Mouse (Mus musculus) activated CD4-positive, CD25-positive, alpha-beta regulatory T cell, adult 9 weeks (primary cell): ENCODE measurements around the gene Cep41. TPM values are rescaled to one million over a fixed set of nuclear protein-coding genes. Genes with fewer than 3 reads are reported as not detected.

ENCODE experiments used
- polyA plus RNA-seq: library from polyadenylated mRNA; unstranded; fragments of 100-300 nt; shearing (Covaris generic); gene quantifications from one replicate; pipeline ENCODE4 v1.2.1, GENCODE M21; 2017

The Cep41 gene
- 12.5 TPM for polyA plus RNA-seq

GRCm38 (mm10) chr6:30693350-30693991, at the start of gene Cep41:
TSS of gene Cep41 (minus strand) at chr6:30693749.

GRCm38 (mm10) chr6:30723331-30723730, 29.8 kb upstream of the Cep41 start, which contains the start of gene Mest:
TSS of gene Mest (plus strand) at chr6:30723547.

GRCm38 (mm10) chr6:30638674-30639268, 54.8 kb downstream of the Cep41 start, which contains the start of gene Cpa1:
TSS of gene Cpa1 (plus strand) at chr6:30639218.

GRCm38 (mm10) chr6:30610710-30611109, 82.8 kb downstream of the Cep41 start, which contains the start of gene Cpa5:
TSS of gene Cpa5 (plus strand) at chr6:30611010.

Other genes with a start within 250 kb of the Cep41 start
- 66.7 TPM for gene Tmem209, start 184.0 kb downstream of the Cep41 start, polyA plus RNA-seq
- not detected for gene Ssmem1, start 183.9 kb downstream of the Cep41 start, polyA plus RNA-seq
- 0.44 TPM for gene Cpa2, start 152.2 kb downstream of the Cep41 start, polyA plus RNA-seq
- gene Cpa4, start 125.4 kb downstream of the Cep41 start, polyA plus RNA-seq: not detected
- gene Cpa5, start 82.7 kb downstream of the Cep41 start, polyA plus RNA-seq: not detected
- gene Cpa1, start 54.5 kb downstream of the Cep41 start, polyA plus RNA-seq: not detected
- 1.1 TPM for gene Mest, start 29.8 kb upstream of the Cep41 start, polyA plus RNA-seq
- 60.0 TPM for gene Copg2, start 203.0 kb upstream of the Cep41 start, polyA plus RNA-seq
- gene Tsga13, start 221.8 kb upstream of the Cep41 start, polyA plus RNA-seq: not detected